Mouse (Mus musculus): Measurements from ENCODE around the gene Psmd4. TPM values are rescaled to one million over a fixed set of nuclear protein-coding genes. Genes with fewer than 3 reads are reported as not detected.

Gene Psmd4
- polyA plus RNA-seq, 1 experiment from 2014 or later, result 291 TPM

- H3K36me3 ChIP-seq, result peaks cover 90% of the 10 kb centered on the region
- no peak for ATAC-seq (replicated peaks)
- no peak overlapping the region for H3K27ac ChIP-seq (replicated peaks)
- H3K4me2 ChIP-seq (replicated peaks), result no peak overlapping the region
- H3K27me3 ChIP-seq, result no peaks in the 10 kb centered on the region
- no peaks in the 10 kb centered on the region for H3K9me3 ChIP-seq
- no peak overlapping the region for H3K9ac ChIP-seq (replicated peaks)
- no peaks in the 10 kb centered on the region for H3K4me1 ChIP-seq
- no peak overlapping the region for H3K4me3 ChIP-seq
Observed at GRCm38 (mm10) chr3:95003273-95003672, 39.1 kb downstream of the Psmd4 start.

DNA sequence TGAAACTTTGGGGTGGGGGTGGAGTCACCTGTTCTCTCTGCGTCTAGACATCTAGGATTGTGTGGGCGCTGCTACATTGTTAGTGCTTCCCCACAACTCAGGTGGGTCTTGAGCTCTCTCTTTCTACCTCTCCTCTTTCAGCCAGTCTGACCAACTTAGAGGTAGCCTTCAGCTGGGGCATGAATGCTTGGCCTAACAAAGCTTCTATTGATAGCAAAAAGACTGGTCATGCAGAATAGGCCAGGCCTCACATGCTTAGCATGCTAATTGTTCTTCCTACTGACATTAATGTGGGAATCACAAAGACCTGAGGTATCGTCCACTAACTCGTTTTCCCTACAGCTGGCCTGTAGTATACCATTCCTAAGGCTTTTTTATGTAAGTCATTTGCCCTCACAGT is 39.8 kb downstream of the Psmd4 start:
- Histone ChIP-seq H3K4me1 (no peaks in the 10 kb centered on the region), H3K36me3 (peaks cover 90% of the 10 kb centered on the region), H3K27ac (replicated peaks) (no peak overlapping the region), H3K9ac (replicated peaks) (no peak overlapping the region), H3K4me3 (no peak overlapping the region), H3K9me3 (no peaks in the 10 kb centered on the region), H3K4me2 (replicated peaks) (no peak overlapping the region), H3K27me3 (no peaks in the 10 kb centered on the region)
- 29% methylated on average over 4 of the region's 4 CpGs for WGBS
- peak; percentile 38 for ATAC-seq (replicated peaks)

GRCm38 (mm10) chr3:94996946-94997345 is 45.5 kb downstream of the Psmd4 start:
- Histone ChIP-seq H3K27me3 (no peaks in the 10 kb centered on the region), H3K36me3 (peaks cover 86% of the 10 kb centered on the region), H3K9ac (replicated peaks) (no peak overlapping the region), H3K9me3 (no peaks in the 10 kb centered on the region), H3K27ac (replicated peaks) (no peak overlapping the region), H3K4me2 (replicated peaks) (no peak overlapping the region), H3K4me1 (no peaks in the 10 kb centered on the region), H3K4me3 (no peak overlapping the region)
- 38% methylated on average over 2 of the region's 2 CpGs for WGBS
- ATAC-seq (replicated peaks), result no peak

DNA sequence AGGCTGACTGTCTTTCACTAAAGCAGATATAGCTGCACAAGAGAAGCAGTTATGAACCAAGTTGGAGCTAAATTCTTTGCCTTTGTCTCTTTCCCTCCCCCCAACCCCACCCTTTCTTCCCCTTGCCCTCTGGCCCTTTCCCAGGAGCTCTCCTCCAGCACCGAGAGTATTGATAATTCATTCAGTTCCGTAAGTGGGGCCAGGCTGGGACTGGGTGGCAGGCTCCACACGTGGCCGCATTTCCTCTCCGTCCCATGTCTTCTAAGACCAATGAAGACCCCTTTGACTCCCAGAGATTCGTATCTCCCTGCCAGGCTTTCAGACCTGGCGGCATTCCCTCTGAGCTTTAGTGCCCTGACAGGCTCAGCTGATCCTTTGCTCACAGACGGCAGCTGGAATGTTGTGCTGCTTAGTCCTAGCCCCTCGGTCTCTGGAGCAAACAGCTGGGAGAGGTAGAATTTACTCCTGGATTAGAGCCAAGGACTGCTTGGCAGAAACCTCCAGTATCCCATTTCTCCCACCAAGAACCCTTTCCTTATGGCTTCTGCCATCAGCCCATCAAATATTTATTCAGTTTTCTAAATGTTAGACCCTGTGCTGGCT is 53.2 kb downstream of the Psmd4 start:
- no peak overlapping the region for H3K27ac ChIP-seq (replicated peaks)
- H3K4me3 ChIP-seq, result no peak overlapping the region
- 0 out of 2 replicates have a peak, but pooled peaks cover 4% of the 10 kb centered on the region for H3K4me1 ChIP-seq
- no peaks in the 10 kb centered on the region for H3K9me3 ChIP-seq
- ATAC-seq (replicated peaks), result no peak
- no peaks in the 10 kb centered on the region for H3K27me3 ChIP-seq
- WGBS, result 47% methylated on average over 9 of the region's 9 CpGs
- peaks cover 34% of the 10 kb centered on the region for H3K36me3 ChIP-seq
- no peak overlapping the region for H3K4me2 ChIP-seq (replicated peaks)
- H3K9ac ChIP-seq (replicated peaks), result no peak overlapping the region

- no peak for ATAC-seq (replicated peaks)
- H3K4me2 ChIP-seq (replicated peaks), result no peak overlapping the region
- H3K4me3 ChIP-seq, result no peak overlapping the region
- H3K27me3 ChIP-seq, result no peaks in the 10 kb centered on the region
- no peaks in the 10 kb centered on the region for H3K9me3 ChIP-seq
- 0 out of 2 replicates have a peak, but pooled peaks cover 4% of the 10 kb centered on the region for H3K4me1 ChIP-seq
- H3K9ac ChIP-seq (replicated peaks), result no peak overlapping the region
- no peak overlapping the region for H3K27ac ChIP-seq (replicated peaks)
- peaks cover 26% of the 10 kb centered on the region for H3K36me3 ChIP-seq
Observed at GRCm38 (mm10) chr3:94987578-94987977, 54.8 kb downstream of the Psmd4 start.

- ATAC-seq (replicated peaks), result no peak
- 95% methylated on average over 2 of the region's 2 CpGs for WGBS
- peaks cover 30% of the 10 kb centered on the region for H3K36me3 ChIP-seq
- H3K4me2 ChIP-seq (replicated peaks), result no peak overlapping the region
- H3K27ac ChIP-seq (replicated peaks), result no peak overlapping the region
- no peaks in the 10 kb centered on the region for H3K27me3 ChIP-seq
- H3K4me3 ChIP-seq, result no peak overlapping the region
- no peak overlapping the region for H3K9ac ChIP-seq (replicated peaks)
- H3K9me3 ChIP-seq, result no peaks in the 10 kb centered on the region
- H3K4me1 ChIP-seq, result 0 out of 2 replicates have a peak, but pooled peaks cover 4% of the 10 kb centered on the region
Observed at GRCm38 (mm10) chr3:94985513-94985912, 56.9 kb downstream of the Psmd4 start.

DNA sequence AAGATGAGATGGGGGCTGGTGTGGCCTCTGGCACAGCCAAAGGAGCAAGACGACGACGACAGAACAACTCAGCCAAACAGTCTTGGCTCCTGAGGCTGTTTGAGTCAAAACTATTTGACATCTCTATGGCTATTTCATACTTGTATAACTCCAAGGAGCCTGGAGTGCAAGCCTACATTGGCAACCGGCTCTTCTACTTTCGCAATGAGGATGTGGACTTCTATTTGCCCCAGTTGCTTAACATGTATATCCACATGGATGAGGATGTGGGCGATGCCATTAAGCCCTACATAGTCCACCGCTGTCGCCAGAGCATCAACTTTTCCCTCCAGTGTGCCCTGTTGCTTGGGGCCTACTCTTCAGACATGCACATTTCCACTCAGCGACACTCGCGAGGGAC is 58.1 kb downstream of the Psmd4 start:
- H3K27me3 ChIP-seq, result no peaks in the 10 kb centered on the region
- H3K9me3 ChIP-seq, result no peaks in the 10 kb centered on the region
- H3K4me3 ChIP-seq, result no peak overlapping the region
- H3K27ac ChIP-seq (replicated peaks), result no peak overlapping the region
- peaks cover 27% of the 10 kb centered on the region for H3K36me3 ChIP-seq
- no peak overlapping the region for H3K9ac ChIP-seq (replicated peaks)
- ATAC-seq (replicated peaks), result no peak
- 0 out of 2 replicates have a peak, but pooled peaks cover 2% of the 10 kb centered on the region for H3K4me1 ChIP-seq
- 93% methylated on average over 11 of the region's 11 CpGs for WGBS
- no peak overlapping the region for H3K4me2 ChIP-seq (replicated peaks)

Small RNA genes within 50 kb of the gene (microRNA-seq; reads per million reads assigned to microRNA genes)
- gene Mir7013, result 1.1 reads per million

Other genes with a start within 250 kb of the Psmd4 start
- 24.7 and 26.5 TPM in 2 replicates for gene Pogz, start 205.0 kb downstream of the Psmd4 start, polyA plus RNA-seq (2015; fragmentation: Nextera tagmentation; extraction: Ambion mirVana)
- 380 and 393 TPM in 2 replicates for gene Psmb4, start 155.7 kb downstream of the Psmd4 start, polyA plus RNA-seq (2015; fragmentation: Nextera tagmentation; extraction: Ambion mirVana)
- gene Selenbp1, start 109.6 kb downstream of the Psmd4 start, polyA plus RNA-seq (2015; fragmentation: Nextera tagmentation; extraction: Ambion mirVana), result 9.5 and 11.6 TPM in 2 replicates
- 5.4 and 6.0 TPM in 2 replicates for gene Rfx5, start 88.5 kb downstream of the Psmd4 start, polyA plus RNA-seq (2015; fragmentation: Nextera tagmentation; extraction: Ambion mirVana)
- gene Pi4kb, start 67.9 kb downstream of the Psmd4 start, polyA plus RNA-seq (2015; fragmentation: Nextera tagmentation; extraction: Ambion mirVana), result 24.9 and 27.1 TPM in 2 replicates
- 22.4 and 23.0 TPM in 2 replicates for gene Zfp687, start 27.2 kb downstream of the Psmd4 start, polyA plus RNA-seq (2015; fragmentation: Nextera tagmentation; extraction: Ambion mirVana)
- 20.5 and 21.6 TPM in 2 replicates for gene Pip5k1a, start 64.3 kb upstream of the Psmd4 start, polyA plus RNA-seq (2015; fragmentation: Nextera tagmentation; extraction: Ambion mirVana)
- gene Vps72, start 68.4 kb upstream of the Psmd4 start, polyA plus RNA-seq (2015; fragmentation: Nextera tagmentation; extraction: Ambion mirVana), result 235 and 247 TPM in 2 replicates
- 0.74 and 1.1 TPM in 2 replicates for gene Tmod4, start 81.9 kb upstream of the Psmd4 start, polyA plus RNA-seq (2015; fragmentation: Nextera tagmentation; extraction: Ambion mirVana)
- 105 and 108 TPM in 2 replicates for gene Scnm1, start 91.4 kb upstream of the Psmd4 start, polyA plus RNA-seq (2015; fragmentation: Nextera tagmentation; extraction: Ambion mirVana)
- 39.8 and 42.2 TPM in 2 replicates for gene Lysmd1, start 91.5 kb upstream of the Psmd4 start, polyA plus RNA-seq (2015; fragmentation: Nextera tagmentation; extraction: Ambion mirVana)
- gene Tnfaip8l2, start 99.7 kb upstream of the Psmd4 start, polyA plus RNA-seq (2015; fragmentation: Nextera tagmentation; extraction: Ambion mirVana), result 2.5 and 3.6 TPM in 2 replicates
- 30.4 and 34.1 TPM in 2 replicates for gene Sema6c, start 117.8 kb upstream of the Psmd4 start, polyA plus RNA-seq (2015; fragmentation: Nextera tagmentation; extraction: Ambion mirVana)
- 4.8 and 5.9 TPM in 2 replicates for gene Gabpb2, start 175.3 kb upstream of the Psmd4 start, polyA plus RNA-seq (2015; fragmentation: Nextera tagmentation; extraction: Ambion mirVana)
- gene Cdc42se1, start 186.1 kb upstream of the Psmd4 start, polyA plus RNA-seq (2015; fragmentation: Nextera tagmentation; extraction: Ambion mirVana), result 88.5 and 90.0 TPM in 2 replicates
- gene Mllt11, start 189.6 kb upstream of the Psmd4 start, polyA plus RNA-seq (2015; fragmentation: Nextera tagmentation; extraction: Ambion mirVana), result 254 and 266 TPM in 2 replicates
- gene Gm128, start 199.0 kb upstream of the Psmd4 start, polyA plus RNA-seq (2015; fragmentation: Nextera tagmentation; extraction: Ambion mirVana), result 0.11 and 0.15 TPM in 2 replicates
- 0.10 TPM in 1 of 2 replicates, not detected in the other for gene Bnipl, start 208.6 kb upstream of the Psmd4 start, polyA plus RNA-seq (2015; fragmentation: Nextera tagmentation; extraction: Ambion mirVana)
- gene Mindy1, start 238.7 kb upstream of the Psmd4 start, polyA plus RNA-seq (2015; fragmentation: Nextera tagmentation; extraction: Ambion mirVana), result 46.1 and 46.2 TPM in 2 replicates
- gene Prune1, start 239.5 kb upstream of the Psmd4 start, polyA plus RNA-seq (2015; fragmentation: Nextera tagmentation; extraction: Ambion mirVana), result 42.0 and 44.4 TPM in 2 replicates